Mouse (Mus musculus) kidney, adult 11 months (tissue): ENCODE data around the gene Spem2.
A peak's percentile ranks its signal among the peaks of the same experiment; 100 is the strongest.
"Not testable (repeated sequence)": the region's sequence is repeated elsewhere in the genome, so short reads cannot be mapped to it uniquely, and the experiment has no call there.

ENCODE experiments used
- DNase-seq: peaks from one replicate; pipeline ENCODE4 v3.0.0; 2022

Spem2 gene

GRCm38 (mm10) chr11:69818365-69818764 lies at the start of gene Spem2:
Gene Spem2 (minus strand): TSS chr11:69818465.
- DNase-seq: no peak

GRCm38 (mm10) chr11:69867335-69867734 lies 49.1 kb upstream of the Spem2 start:
- no peak for DNase-seq

GRCm38 (mm10) chr11:69865561-69865960 lies 47.3 kb upstream of the Spem2 start:
- no peak for DNase-seq

- no peak for DNase-seq
Measured at GRCm38 (mm10) chr11:69864138-69864860, 46.0 kb upstream of the Spem2 start.

- DNase-seq: not testable (repeated sequence)
Measured at GRCm38 (mm10) chr11:69863729-69864128, 45.5 kb upstream of the Spem2 start.

- peak; percentile 81 for DNase-seq
Measured at GRCm38 (mm10) chr11:69858113-69858998, 40.1 kb upstream of the Spem2 start, which contains the start of gene Tnk1. Gene Tnk1 (minus strand): TSS chr11:69858730.

- DNase-seq: no peak
Measured at GRCm38 (mm10) chr11:69855347-69855746, 37.1 kb upstream of the Spem2 start.

- no peak for DNase-seq
Measured at GRCm38 (mm10) chr11:69854680-69855079, 36.4 kb upstream of the Spem2 start.

- DNase-seq: peak; percentile 42
Measured at GRCm38 (mm10) chr11:69853994-69854393, 35.7 kb upstream of the Spem2 start.

- DNase-seq: no peak
Measured at GRCm38 (mm10) chr11:69850754-69851153, 32.5 kb upstream of the Spem2 start.

GRCm38 (mm10) chr11:69849884-69850283 lies 31.6 kb upstream of the Spem2 start:
- DNase-seq: no peak

GRCm38 (mm10) chr11:69849128-69849527 lies 30.9 kb upstream of the Spem2 start:
- DNase-seq: no peak

- no peak for DNase-seq
Measured at GRCm38 (mm10) chr11:69848021-69848420, 29.8 kb upstream of the Spem2 start.

- no peak for DNase-seq
Measured at GRCm38 (mm10) chr11:69846738-69847688, 28.7 kb upstream of the Spem2 start.

GRCm38 (mm10) chr11:69846198-69846680 lies 28.0 kb upstream of the Spem2 start, which contains the start of gene Plscr3:
Gene Plscr3 (plus strand): TSS chr11:69846376.
- peak; percentile 95 for DNase-seq

- no peak for DNase-seq
Measured at GRCm38 (mm10) chr11:69838714-69839104, 20.4 kb upstream of the Spem2 start.

GRCm38 (mm10) chr11:69837952-69838713 lies 19.9 kb upstream of the Spem2 start, which contains the start of gene Tmem256:
Gene Tmem256 (plus strand): TSS chr11:69838514.
- peak; percentile 99 for DNase-seq

- DNase-seq: no peak
Measured at GRCm38 (mm10) chr11:69837604-69837951, 19.3 kb upstream of the Spem2 start, which contains the start of gene Nlgn2. Gene Nlgn2 (minus strand): TSS chr11:69837784.

GRCm38 (mm10) chr11:69836703-69837576 lies 18.7 kb upstream of the Spem2 start:
- DNase-seq: peak; percentile 37

- no peak for DNase-seq
Measured at GRCm38 (mm10) chr11:69835966-69836335, 17.7 kb upstream of the Spem2 start.
